Mouse (Mus musculus): Measurements from ENCODE around the gene Hist1h4m.
"Not testable (repeated sequence)": the region's sequence is repeated elsewhere in the genome, so short reads cannot be mapped to it uniquely, and the experiment has no call there.

Hist1h4m gene

DNA sequence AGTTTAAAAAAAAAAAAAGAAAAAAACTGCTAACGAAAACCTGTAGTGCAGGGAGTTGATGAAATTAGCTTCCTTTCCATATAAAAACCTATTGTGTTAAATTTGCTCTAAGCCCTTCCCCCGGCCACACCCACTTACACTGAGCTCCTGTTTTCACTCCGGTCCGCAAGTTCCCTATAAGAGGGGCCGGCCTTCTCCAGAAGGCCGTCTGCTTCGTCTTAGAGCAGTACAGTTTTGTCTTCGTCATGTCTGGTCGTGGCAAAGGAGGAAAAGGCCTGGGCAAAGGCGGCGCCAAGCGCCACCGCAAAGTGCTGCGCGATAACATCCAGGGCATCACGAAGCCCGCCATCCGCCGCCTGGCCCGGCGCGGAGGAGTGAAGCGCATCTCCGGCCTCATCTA lies at the start of gene Hist1h4m:
Hist1h4m (plus strand) TSS at position 208 of the 400 bp plus-strand sequence.
- peak; percentile 40 to 64 for DNase-seq (ENCODE audit: low spot score in 2 of 2)

DNA sequence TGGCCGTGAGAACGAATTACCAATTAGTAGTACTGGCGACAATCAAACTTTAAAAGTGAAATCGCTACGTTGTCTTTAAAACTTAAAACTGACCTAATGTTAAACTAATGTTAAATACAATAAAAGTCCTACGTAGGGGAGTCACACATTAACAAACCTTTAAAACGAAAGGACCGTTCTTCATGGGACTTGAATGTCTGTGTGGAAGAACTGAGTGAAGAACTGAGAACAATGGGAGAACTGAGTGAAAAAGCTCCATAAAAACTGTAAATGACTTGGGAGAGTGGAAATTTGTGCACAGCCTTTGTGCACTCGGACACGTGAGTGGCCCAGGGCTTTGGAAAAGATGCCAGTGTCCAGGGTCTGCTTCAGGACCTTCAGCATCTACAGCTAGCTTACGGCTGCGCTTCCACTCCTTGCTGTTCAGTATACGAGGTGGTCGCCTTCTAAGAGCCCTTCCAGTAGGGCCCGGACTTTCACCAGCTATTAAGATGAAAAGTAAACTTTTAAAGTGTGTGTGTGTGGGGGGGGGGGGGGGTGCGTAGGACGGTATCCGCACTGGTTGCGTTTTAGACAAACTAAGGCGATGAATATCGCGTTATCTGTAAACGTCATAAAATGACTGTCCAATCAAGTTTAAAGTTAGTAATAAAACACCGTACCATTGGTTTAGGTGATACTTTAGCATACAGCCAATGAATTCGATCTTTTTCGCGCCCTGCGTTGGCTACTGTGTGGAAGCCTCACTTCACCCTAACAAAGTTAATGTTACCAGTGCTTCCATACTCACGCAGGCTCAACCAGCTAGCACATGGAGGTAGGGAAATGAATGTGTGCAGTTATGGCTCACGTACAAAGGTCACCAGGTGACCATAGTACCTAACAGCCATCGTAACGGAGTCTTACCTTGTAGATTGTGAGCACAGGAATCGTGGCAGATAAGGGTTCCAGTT lies 32.5 kb upstream of the Hist1h4m start:
- DNase-seq (ENCODE audit: low spot score in 2 of 2), result peak; percentile 48 to 82

DNA sequence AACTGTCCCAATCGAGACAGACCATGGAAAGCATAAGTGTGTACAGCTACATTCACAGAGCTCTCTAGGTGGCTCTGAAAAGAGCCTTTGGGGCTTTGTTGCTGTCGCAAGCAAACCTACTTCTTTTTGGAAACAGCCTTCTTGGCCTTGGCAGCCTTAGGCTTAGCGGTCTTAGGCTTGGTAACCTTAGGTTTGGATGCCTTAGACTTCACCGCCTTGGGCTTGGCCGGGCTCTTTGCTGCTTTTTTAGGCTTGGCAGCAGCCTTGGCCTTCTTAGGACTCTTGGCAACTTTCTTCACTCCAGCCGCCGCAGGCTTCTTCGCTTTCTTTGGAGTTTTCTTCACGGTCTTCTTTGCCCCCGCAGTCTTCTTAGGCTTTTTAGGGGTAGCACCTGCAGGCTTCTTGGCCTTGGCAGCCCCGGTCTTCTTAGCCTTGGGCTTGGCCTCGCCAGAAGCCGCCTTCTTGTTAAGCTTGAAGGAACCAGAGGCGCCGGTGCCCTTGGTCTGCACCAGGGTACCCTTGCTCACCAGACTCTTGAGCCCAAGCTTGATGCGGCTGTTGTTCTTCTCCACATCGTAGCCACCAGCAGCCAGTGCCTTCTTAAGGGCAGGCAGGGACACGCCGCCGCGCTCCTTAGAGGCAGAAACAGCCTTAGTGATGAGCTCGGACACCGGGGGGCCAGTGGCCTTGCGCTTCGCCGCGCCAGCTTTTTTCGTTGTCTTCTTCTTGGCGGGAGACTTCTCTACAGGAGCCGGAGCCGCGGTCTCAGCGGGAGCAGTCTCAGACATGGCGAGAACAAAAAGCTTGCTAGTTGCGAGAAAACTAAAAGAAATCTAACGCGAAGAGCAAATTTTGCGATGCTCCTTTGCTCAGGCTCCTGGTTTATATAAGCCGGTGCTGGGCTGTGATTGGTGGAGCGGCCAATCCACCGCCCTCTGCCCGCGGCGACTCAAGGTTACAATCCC lies 31.5 kb upstream of the Hist1h4m start, which contains the start of gene Hist1h1b:
Hist1h1b (minus strand) TSS at position 859 of the 965 bp plus-strand sequence.
- peak; percentile 72 to 75 for DNase-seq (ENCODE audit: low spot score in 2 of 2)

DNA sequence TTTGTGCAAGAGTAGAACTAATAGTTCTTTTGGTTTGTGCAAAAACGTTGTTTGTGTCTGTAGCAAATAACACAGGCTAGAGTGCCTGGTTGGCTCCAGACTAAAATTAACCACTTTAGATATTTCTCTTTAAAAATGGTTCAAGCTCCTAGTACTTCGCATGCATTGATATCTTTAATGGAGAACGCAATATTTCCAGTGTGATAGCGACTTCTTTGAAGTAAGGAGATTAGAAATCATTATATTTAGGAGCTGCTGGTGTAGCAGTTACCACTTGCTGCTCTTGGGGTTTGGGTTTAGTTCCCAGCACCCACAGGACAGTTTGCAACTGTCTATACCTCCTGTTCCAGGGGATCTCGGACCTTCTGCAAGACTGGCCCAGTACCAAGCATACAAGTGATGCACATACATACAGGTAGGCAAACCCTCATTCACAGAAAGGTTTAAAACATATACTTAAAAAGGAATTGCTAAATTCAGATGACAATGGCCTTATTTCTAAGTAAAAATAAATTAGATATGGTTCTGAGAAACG lies 30.5 kb upstream of the Hist1h4m start:
- no peak for DNase-seq (ENCODE audit: low spot score in 2 of 2)

DNA sequence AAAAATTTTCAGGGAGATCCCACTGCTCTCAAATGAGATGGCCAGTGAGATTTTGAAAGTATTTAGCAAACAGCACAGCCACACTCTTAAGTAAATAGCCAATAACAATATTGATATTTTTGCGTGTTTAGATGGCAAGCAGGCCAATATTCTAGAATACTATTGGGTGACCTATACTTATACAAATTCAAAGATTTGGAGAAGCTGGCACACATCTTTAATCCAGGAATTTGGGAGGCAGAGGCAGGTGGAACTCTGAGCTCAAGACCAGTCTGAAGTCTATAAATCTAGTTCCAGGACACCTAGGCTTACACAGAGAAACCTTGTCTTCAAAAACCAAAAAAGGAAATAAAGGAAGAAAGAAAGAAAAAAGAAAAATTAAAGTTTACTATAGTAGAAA lies 29.9 kb upstream of the Hist1h4m start:
- DNase-seq (ENCODE audit: low spot score in 2 of 2), result no peak

DNA sequence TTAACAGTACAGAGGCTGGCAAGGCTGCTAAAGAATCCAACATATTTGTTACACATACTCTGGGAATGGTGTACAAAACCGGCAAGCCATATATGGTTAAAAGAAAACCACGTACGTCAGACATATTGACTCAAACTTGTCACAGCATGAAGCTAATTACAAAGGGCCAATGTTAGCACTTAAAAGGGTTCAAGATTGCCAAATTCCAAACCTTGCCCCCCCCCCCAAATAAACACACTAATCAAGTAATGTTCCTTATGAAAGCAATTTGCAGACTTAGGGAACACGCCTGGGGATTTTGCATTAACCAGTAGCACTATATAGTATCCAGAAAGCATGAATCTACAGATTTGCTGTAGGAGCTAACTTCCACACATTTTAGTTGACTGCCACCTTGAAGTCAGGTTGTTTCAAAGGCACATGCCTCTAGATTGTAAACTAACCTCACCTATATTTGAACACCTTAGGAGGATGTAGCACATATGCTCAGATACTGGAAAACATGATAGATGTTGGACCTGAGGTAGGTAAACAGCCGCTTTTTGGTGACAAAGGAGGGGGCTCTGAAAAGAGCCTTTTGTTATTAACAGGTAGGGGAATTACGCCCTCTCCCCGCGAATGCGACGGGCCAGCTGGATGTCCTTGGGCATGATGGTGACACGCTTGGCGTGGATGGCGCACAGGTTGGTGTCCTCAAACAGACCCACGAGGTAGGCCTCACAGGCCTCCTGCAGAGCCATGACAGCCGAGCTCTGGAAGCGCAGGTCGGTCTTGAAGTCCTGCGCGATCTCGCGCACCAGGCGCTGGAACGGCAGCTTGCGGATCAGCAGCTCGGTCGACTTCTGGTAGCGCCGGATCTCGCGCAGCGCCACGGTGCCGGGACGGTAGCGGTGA lies 28.9 kb upstream of the Hist1h4m start:
- peak; percentile 24 to 34 for DNase-seq (ENCODE audit: low spot score in 2 of 2)

DNA sequence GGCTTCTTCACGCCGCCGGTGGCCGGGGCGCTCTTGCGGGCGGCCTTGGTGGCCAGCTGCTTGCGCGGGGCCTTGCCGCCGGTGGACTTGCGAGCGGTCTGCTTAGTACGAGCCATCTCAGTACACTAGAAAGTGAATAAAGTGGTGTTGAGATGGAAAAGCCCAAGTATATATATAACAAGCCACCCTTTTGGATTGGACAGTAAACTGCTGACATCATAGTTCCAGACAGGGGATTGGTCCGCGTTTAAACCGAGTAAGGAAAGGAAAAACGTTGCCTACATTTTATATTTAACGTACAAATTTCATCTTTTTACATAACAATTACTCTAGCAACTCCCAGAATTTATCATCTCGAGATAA lies 28.3 kb upstream of the Hist1h4m start, which contains the start of gene Hist1h3i:
Hist1h3i (minus strand) TSS at position 116 of the 363 bp plus-strand sequence.
- DNase-seq (ENCODE audit: low spot score in 2 of 2), result peak; percentile 56 to 82

DNA sequence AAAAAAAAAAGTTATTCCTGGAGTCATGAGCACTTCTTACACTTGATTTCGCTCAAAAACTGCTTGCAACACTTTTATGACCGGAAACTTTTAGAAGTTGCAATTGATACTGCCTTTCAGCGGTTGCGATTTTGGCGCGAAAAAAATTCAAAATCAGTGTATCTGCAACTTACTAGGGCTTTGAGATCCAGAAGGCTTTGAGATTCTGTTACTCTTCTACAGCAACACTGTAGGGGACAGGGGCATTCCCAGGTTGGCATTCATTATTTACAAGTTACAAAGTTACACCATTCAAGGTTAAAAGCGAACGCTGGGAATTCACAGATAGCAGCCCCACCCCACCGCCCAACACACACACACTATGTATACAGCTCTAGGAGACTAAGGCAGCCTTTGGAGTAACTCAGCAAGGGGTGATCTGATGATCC lies 27.8 kb upstream of the Hist1h4m start:
- peak; percentile 24 to 43 for DNase-seq (ENCODE audit: low spot score in 2 of 2)

DNA sequence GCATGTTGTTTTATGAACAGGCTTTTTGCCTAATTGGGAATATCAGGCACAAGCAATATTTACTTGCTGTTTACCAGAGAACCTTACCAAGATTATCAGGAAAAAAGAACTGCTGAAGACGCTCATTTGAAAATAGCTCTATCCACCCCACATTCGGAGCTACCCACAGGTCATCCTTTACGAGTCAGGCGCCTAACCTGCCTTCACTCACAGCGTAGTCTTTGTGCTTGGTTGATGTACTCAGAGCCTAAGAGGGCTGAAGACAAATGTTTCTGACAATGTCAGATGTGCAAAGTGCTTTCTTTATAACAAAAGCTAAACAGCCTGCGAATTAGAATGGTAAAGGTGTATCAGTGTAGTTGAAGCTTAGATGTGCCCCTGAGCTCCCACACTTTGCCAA lies 27.2 kb upstream of the Hist1h4m start:
- DNase-seq (ENCODE audit: low spot score in 2 of 2), result no peak

DNA sequence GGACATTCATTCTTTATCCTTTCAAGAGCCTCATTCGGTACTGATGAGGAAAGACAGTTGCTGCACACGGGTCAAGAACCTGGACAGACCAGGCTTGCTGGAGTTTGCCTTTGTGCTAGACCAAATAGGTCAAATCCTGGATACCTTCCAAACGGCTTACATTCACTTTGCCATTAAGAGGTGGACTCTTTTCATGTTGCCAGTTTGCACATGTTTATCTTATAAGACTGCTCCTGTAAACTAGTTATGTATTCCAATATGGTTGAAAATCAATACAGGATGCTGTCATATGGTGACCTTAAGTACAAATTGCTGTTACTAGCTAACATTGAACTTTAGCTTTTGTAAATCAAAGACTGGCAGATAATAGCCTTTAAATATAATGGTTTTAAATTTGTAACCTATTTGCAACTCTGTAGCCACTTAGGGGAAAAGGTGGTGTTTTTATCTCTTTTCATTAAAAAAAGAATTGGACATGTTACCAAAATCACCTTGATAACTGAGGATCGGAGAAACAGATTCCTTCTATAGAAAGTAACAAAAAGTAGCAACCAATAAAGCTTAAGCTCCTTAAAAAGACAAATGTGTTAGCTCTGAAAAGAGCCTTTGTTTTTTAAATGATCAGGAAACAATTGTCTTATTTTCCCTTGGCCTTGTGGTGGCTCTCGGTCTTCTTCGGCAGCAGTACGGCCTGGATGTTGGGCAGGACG lies 25.2 kb upstream of the Hist1h4m start:
- DNase-seq (ENCODE audit: low spot score in 2 of 2), result no peak

DNA sequence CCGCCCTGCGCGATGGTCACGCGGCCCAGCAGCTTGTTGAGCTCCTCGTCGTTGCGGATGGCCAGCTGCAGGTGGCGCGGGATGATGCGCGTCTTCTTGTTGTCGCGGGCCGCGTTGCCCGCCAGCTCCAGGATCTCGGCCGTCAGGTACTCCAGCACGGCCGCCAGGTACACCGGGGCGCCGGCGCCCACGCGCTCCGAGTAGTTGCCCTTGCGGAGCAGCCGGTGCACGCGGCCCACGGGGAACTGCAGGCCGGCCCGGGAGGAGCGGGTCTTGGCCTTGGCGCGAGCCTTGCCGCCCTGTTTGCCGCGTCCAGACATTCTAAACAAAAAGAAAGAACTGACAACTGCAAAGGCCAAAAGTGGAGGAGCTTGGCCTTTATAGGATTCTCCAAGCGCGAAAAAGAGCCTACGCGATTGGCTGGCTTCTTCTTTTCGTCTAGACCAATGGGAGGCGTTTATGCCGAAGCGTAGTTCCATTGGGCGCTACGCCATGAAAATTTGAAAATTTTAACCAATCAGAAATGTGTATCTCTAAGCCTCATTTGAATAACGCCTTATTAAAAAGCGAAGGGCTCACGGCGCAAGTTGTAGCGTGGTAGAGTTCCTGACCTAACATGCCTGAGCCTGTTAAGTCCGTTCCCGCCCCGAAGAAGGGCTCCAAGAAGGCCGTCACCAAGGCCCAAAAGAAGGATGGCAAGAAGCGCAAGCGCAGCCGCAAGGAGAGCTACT lies 24.5 kb upstream of the Hist1h4m start, which contains the start of the genes Hist1h2an and Hist1h2bp:
Hist1h2an (minus strand) TSS at position 320 of the 731 bp plus-strand sequence.
Hist1h2bp (plus strand) TSS at position 563 of the 731 bp plus-strand sequence.
- DNase-seq (ENCODE audit: low spot score in 2 of 2), result peak; percentile 85 to 97

DNA sequence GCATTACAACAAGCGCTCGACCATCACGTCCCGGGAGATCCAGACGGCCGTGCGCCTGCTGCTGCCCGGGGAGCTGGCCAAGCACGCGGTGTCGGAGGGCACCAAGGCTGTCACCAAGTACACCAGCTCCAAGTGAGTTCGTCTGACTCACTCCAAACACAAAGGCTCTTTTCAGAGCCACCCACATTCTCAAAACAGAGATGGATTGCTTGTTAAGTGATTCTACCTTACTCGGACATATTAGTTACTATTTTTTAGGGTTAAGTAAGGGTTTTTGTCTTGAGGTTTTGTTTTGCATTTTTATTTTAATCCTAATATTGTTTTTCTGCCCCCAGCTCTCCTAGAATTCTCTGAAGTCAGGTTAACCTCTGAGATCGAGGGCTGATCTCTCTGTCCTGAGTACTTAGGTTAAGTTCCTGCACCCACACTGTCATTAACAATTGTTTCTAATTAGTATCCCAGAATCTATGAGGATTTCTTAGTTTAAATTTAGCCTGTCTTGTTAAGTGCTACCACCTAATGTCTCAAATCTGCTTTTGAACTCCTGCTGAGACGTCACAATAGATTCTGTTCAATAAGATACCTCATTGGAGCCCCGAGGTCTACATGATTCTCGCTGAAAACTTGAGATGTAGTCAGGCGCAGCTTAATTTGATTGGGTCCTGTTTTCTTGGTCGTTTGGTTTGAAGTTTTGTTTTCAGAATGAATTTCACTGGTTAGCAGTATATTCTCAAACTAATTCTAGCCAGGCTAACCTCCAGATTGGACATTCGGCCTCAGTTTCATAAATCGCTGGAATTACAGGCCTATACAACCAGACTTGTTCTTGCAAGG lies 23.6 kb upstream of the Hist1h4m start:
- no peak for DNase-seq (ENCODE audit: low spot score in 2 of 2)

DNA sequence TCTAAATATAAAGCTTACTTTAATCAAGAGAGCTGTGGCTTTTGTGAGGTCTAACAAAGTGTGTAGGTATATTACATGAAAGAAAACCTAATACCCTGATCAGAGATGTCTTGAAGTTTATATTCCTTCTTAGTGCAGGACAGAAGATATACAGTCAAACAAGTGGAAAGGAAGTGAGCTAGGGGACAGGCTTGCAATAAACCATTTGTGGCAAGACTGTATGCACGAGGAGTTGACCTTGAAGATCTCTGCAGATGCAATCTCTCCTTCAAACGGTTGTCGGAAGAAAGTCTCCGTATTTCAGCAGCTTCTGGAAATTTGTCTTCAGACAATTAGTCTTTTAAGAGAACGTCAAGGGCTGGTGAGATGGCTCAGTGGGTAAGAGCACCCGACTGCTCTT lies 21.6 kb upstream of the Hist1h4m start:
- DNase-seq (ENCODE audit: low spot score in 2 of 2), result no peak

DNA sequence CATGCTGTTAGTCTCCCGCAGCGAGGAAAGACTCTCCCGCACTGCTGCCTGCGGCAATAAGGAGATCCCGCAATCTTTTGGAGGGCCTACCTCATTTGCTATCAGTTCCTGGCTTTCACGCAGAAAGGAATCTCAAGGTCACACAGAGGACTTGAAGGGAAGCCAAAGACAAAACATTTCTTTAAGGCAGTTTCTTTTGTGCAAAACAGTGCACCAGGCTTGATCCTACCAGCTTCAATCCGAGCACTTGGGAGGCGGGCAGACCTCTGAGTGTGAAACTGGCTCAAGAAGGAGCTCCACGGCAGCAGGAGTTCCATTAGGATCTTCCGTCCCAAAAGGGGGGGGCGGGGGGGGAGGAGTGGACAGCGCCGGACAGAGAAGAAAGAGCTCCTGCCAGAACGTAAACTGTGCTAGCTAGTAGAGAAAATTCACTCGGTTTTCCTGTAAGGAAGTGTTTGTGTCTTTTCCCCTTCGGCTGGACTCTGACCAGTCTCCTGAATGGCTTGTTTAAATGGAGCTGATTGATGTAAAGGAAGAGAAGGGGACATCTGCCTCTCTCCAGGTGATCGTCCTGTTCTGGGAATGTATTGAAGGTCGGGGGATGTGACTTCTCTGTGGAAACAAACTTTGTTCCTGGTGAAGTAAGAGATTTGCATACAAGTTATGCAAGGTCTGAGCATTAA lies 20.8 kb upstream of the Hist1h4m start:
- no peak for DNase-seq (ENCODE audit: low spot score in 2 of 2)

DNA sequence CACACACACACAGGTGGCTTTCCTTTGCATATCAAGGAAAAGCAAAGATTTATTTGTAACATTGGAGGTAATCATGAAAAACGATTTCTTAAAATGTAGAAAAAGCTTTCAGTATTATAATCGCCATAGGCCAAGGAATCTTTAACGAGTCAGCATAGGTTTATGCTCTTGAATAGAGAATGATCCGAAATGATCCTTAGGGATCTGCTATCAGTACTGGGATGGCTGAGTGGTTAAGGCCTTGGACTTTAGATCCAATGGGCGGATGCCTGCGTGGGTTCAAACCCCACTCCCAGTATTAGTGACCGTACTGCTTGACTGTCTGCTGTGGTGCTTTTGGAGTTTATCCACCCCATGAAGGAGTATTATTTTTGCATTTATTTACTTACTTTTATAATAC lies 16.0 kb upstream of the Hist1h4m start:
- DNase-seq (ENCODE audit: low spot score in 2 of 2), result no peak

DNA sequence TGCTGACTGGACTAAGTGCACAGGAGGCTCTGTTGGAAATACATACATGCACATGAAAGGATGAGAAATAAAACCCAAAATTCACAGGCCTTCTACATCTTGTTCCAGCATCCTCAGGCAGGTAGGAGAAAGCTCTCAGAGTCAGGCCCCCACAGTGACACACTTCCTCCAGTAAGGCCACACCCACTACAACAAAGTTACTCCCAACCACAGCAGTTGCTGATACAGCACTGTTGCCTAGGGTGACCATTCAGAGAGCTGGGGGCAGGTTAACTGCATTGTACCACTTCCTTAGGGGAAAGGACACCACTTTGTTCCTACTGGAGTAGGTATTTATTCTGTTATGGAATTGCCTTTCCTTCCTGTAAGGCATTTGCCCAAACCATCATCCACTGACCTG lies 14.4 kb upstream of the Hist1h4m start:
- DNase-seq (ENCODE audit: low spot score in 2 of 2), result not testable (repeated sequence)

DNA sequence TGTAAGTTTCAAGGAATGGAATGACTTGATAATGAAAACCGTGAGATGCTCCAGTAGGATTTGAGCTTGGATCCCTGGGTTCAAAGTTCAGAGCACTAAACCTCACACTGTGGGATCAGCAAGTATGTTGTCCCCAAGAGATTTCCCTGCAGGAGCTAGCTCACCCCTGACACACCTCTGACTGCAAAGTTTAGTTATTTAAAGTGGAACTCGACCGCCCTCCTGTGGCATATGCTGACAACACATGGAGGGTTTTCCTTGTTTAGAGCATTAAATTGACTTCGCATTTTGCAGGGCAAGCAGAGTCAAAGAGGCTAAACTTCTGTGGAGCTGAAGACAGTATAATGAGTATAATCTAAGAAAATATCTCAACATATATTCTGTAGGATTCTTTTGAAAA lies 8.5 kb upstream of the Hist1h4m start:
- not testable (repeated sequence) for DNase-seq (ENCODE audit: low spot score in 2 of 2)

DNA sequence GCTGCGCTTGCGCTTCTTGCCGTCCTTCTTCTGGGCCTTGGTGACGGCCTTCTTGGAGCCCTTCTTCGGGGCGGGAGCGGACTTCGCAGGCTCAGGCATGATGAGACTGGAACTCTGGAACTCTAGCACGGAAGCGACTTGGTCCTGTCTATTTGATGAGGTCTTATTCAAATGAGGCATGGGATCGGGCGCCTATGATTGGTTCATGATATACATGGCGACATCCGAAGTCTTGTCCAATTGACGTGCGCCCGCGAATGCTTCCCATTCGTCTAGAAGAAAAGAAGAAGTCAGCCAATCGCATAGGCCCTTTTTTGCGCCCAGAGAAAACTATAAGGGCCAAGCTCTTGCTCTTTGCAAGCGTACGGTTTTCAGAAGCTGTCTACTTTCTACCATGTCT lies 1.5 kb upstream of the Hist1h4m start, which contains the start of the genes Hist1h2bq and Hist1h2ao:
Hist1h2bq (minus strand) TSS at position 125 of the 400 bp plus-strand sequence.
Hist1h2ao (plus strand) TSS at position 393 of the 400 bp plus-strand sequence.
- DNase-seq (ENCODE audit: low spot score in 2 of 2), result not testable (repeated sequence)
